Mouse (Mus musculus) neural tube, embryonic 11.5 days (tissue): Measurements from ENCODE around the gene H2-T23. TPM values are rescaled to one million over a fixed set of nuclear protein-coding genes. Genes with fewer than 3 reads are reported as not detected.

Experiments
- ATAC-seq: fragments of 200-750 bp; cut with Nextera tagmentation; 2 replicates; pipeline ENCODE4 v1.8.0; 2017; ENCODE audit warnings: moderate number of reproducible peaks, mild to moderate bottlenecking, moderate TSS enrichment, moderate library complexity; ENCODE audit not compliant: insufficient read depth, low FRiP score, low TSS enrichment
- DNase-seq: peaks from one replicate; pipeline ENCODE4 v3.0.0-alpha.2; 2015; ENCODE audit warnings: low spot score
- H3K27ac ChIP-seq: fragments of 300-500 bp; sonication (generic); 2 replicates; pipeline ENCODE4 v1.5.1; 2014; ENCODE audit warnings: low read depth, mild to moderate bottlenecking, low read length
- H3K27me3 ChIP-seq: fragments of 300-500 bp; sonication (generic); 2 replicates; pipeline ENCODE4 v1.6.1; 2014; ENCODE audit warnings: mild to moderate bottlenecking, low read length, mixed read lengths; ENCODE audit not compliant: control insufficient read depth, insufficient read depth
- H3K36me3 ChIP-seq: fragments of 300-500 bp; sonication (generic); 2 replicates; pipeline ENCODE4 v1.6.1; 2014; ENCODE audit warnings: mild to moderate bottlenecking, low read length, moderate library complexity, mixed read lengths; ENCODE audit not compliant: control insufficient read depth, insufficient read depth
- H3K4me1 ChIP-seq: fragments of 300-500 bp; sonication (generic); 2 replicates; pipeline ENCODE4 v1.6.1; 2014; ENCODE audit warnings: low read length, mixed read lengths; ENCODE audit not compliant: control insufficient read depth, insufficient read depth
- H3K4me2 ChIP-seq: fragments of 300-500 bp; sonication (generic); 2 replicates; pipeline ENCODE4 v1.6.1; 2014; ENCODE audit warnings: low read depth, mild to moderate bottlenecking, moderate library complexity
- H3K4me3 ChIP-seq: fragments of 300-500 bp; sonication (generic); 2 replicates; pipeline ENCODE4 v1.5.1; 2014; ENCODE audit warnings: low read depth, low read length
- H3K9ac ChIP-seq: fragments of 300-500 bp; sonication (generic); 2 replicates; pipeline ENCODE4 v1.6.1; 2014; ENCODE audit warnings: mild to moderate bottlenecking, low read length
- H3K9me3 ChIP-seq: fragments of 300-500 bp; sonication (generic); 2 replicates; pipeline ENCODE4 v1.6.1; 2016; ENCODE audit warnings: low read length; ENCODE audit not compliant: control insufficient read depth
- WGBS: fragments of 180-500 bp; shearing (Covaris S2); extraction: QIAGEN DNeasy Blood & Tissue Kit; methylation state at CpG from one replicate; pipeline ENCODE4 v1.1.7; 2014; 5-methylcytosine and 5-hydroxymethylcytosine counted together
- polyA plus RNA-seq: library from polyadenylated mRNA; unstranded; fragments of >200 nt; fragmentation: Nextera tagmentation; extraction: Ambion mirVana; gene quantifications from 2 replicates; pipeline ENCODE4 v1.2.1, GENCODE M21; 2014

Gene H2-T23
- polyA plus RNA-seq, 1 experiment from 2014 or later: 2.7 TPM

GRCm38 (mm10) chr17:35980363-35980754 is 52.3 kb downstream of the H2-T23 start:
- H3K36me3 ChIP-seq: peaks cover 6% of the 10 kb centered on the region
- H3K27ac ChIP-seq: peak overlapping the region; percentile 90
- H3K9me3 ChIP-seq: no peaks in the 10 kb centered on the region
- H3K4me2 ChIP-seq: peak overlapping the region; percentile 92
- WGBS: under 1% methylated on average over 26 of the region's 29 CpGs
- peaks cover 10% of the 10 kb centered on the region for H3K4me1 ChIP-seq
- peak overlapping the region; percentile 56 for H3K4me3 ChIP-seq
- no peaks in the 10 kb centered on the region for H3K27me3 ChIP-seq
- peak overlapping the region; percentile 74 for H3K9ac ChIP-seq
- peak; percentile 32; the same call in 1 of the 2 replicates for ATAC-seq
- DNase-seq: peak; percentile 58

Other genes starting within 250 kb of the H2-T23 start
- 2.0 and 2.8 TPM in 2 replicates for gene Ier3, start 211.2 kb downstream of the H2-T23 start, polyA plus RNA-seq
- 48.5 and 52.3 TPM in 2 replicates for gene Flot1, start 209.6 kb downstream of the H2-T23 start, polyA plus RNA-seq
- gene Tubb5, start 194.5 kb downstream of the H2-T23 start, polyA plus RNA-seq: 1,543 and 1,545 TPM in 2 replicates
- gene Mdc1, start 191.3 kb downstream of the H2-T23 start, polyA plus RNA-seq: 15.0 and 18.3 TPM in 2 replicates
- gene Nrm, start 171.5 kb downstream of the H2-T23 start, polyA plus RNA-seq: 47.3 and 50.3 TPM in 2 replicates
- 34.9 and 39.3 TPM in 2 replicates for gene Ppp1r18, start 167.3 kb downstream of the H2-T23 start, polyA plus RNA-seq
- gene Dhx16, start 153.0 kb downstream of the H2-T23 start, polyA plus RNA-seq: 42.9 and 51.3 TPM in 2 replicates
- 23.7 and 28.5 TPM in 2 replicates for gene 2310061I04Rik, start 135.4 kb downstream of the H2-T23 start, polyA plus RNA-seq
- gene Atat1, start 122.8 kb downstream of the H2-T23 start, polyA plus RNA-seq: 213 and 214 TPM in 2 replicates
- 67.9 and 72.0 TPM in 2 replicates for gene Mrps18b, start 116.5 kb downstream of the H2-T23 start, polyA plus RNA-seq
- 48.9 and 49.3 TPM in 2 replicates for gene Ppp1r10, start 116.4 kb downstream of the H2-T23 start, polyA plus RNA-seq
- 103 and 113 TPM in 2 replicates for gene Abcf1, start 63.1 kb downstream of the H2-T23 start, polyA plus RNA-seq
- gene Gnl1, start 53.0 kb downstream of the H2-T23 start, polyA plus RNA-seq: 35.7 and 36.5 TPM in 2 replicates
- gene Prr3, start 52.6 kb downstream of the H2-T23 start, polyA plus RNA-seq: 39.3 and 44.4 TPM in 2 replicates
- 3.5 and 3.6 TPM in 2 replicates for gene H2-T24, start 12.3 kb downstream of the H2-T23 start, polyA plus RNA-seq
- 9.2 and 10.2 TPM in 2 replicates for gene H2-T22, start 9.9 kb upstream of the H2-T23 start, polyA plus RNA-seq
- not detected in 2 replicates for gene Gm6034, start 10.1 kb upstream of the H2-T23 start, polyA plus RNA-seq
- not detected in 2 replicates for gene Gm11127, start 25.5 kb upstream of the H2-T23 start, polyA plus RNA-seq
- gene Gm19684, start 88.8 kb upstream of the H2-T23 start, polyA plus RNA-seq: not detected in 2 replicates
- not detected in 2 replicates for gene Gm7030, start 96.6 kb upstream of the H2-T23 start, polyA plus RNA-seq
- gene Gm8909, start 135.7 kb upstream of the H2-T23 start, polyA plus RNA-seq: not detected in 2 replicates
- gene H2-T3, start 157.4 kb upstream of the H2-T23 start, polyA plus RNA-seq: not detected in 2 replicates
- 86.5 and 87.2 TPM in 2 replicates for gene Rpp21, start 225.2 kb upstream of the H2-T23 start, polyA plus RNA-seq
- 18.0 and 19.8 TPM in 2 replicates for gene Trim39, start 239.4 kb upstream of the H2-T23 start, polyA plus RNA-seq